Mouse (Mus musculus) T-cell, adult 2 months (primary cell): ENCODE measurements at regions not wholly inside any gene's neighbourhood (a gene's known extent, or its start where the extent isn't known, plus 50 kb on each side); places are given as distances from the start of the nearest gene placed in this dataset.

Experiments used
- DNase-seq: peaks from one replicate; pipeline ENCODE4 v3.0.0; 2022; ENCODE audit warnings: low spot score

GRCm38 (mm10) chr15:25468478-25468877 is 54.9 kb upstream of the Basp1 start:
- DNase-seq = no peak

GRCm38 (mm10) chr15:25469185-25469845 is 55.8 kb upstream of the Basp1 start:
- no peak for DNase-seq

DNA sequence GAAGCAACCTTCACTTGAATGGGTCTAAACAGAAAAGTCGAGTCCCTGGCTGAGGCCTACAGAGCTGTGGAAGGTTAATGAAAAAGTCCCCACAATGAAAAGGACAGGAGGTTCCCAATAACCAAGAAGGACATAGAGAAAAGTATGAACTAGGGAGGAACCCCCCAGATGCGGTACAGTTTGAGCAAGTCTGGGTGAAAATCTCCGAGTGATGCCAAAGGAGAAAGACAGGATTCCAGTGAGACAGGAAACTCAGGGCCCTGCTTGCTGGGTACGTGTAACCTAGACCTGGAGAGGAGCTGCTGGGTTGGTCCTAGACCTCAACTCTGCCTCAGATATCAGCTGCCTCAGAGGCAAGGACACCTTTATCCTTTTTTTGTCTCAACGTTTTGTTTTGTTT is 57.8 kb upstream of the Basp1 start:
- DNase-seq = no peak

- DNase-seq = no peak
These were observed 59.7 kb upstream of the Basp1 start for GRCm38 (mm10) chr15:25473201-25473710.

DNA sequence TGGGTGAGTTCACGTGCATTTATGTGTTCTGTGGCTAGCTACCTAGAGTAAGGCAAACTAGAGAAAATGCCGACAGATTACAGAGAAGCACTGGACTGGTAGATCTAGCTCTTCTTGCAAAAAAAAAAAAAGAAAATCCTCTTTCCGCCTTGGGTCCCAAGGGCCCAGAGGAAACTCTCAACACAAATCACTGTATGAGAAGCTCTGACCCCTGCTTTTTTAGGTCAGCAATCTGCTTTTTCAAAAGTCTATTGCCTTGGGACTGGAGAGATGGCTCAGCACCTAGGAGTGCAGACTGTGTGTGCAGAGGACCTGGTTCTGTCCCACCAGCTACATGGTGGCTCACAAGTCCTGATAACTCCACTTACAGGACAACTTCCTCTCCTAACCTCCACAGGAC is 60.5 kb upstream of the Basp1 start:
- DNase-seq = no peak

DNA sequence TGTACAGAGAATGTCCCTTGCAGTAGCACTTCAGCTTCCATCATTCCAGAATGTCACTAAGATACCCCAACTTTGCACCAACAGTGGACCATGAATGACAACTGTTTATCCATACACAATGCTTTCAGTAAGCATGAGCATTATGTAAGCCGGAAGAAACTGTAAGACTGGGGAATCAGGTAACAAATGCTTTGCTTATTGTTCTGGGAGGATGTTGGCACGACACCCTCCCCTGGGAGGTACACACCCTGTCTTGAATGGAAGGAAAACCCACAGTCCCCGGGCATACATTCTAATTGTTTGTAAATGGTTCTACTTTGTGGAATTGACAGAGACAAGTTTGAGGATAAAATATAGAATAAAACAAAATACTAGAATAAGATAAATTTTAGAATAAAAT is 69.0 kb upstream of the Basp1 start:
- DNase-seq = no peak

DNA sequence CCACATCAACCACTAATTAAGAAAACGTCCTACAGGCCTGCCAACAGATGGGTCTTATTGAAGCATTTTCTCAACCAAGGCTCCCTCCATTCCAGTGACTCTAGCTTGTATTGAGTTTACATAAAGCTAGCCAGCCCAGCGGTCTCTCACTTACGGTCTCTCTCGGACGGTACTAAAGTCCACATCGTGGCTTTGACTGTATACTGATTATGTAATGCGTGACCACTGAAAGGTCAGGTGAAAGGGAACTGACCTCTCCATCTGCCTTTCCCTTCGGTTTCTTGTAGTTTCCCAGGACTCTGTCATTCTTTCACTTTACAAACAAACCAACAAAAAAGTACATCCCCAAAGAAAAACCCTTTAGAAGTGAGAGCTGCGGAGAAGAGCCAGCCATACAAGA is 71.8 kb upstream of the Basp1 start:
- no peak for DNase-seq

DNA sequence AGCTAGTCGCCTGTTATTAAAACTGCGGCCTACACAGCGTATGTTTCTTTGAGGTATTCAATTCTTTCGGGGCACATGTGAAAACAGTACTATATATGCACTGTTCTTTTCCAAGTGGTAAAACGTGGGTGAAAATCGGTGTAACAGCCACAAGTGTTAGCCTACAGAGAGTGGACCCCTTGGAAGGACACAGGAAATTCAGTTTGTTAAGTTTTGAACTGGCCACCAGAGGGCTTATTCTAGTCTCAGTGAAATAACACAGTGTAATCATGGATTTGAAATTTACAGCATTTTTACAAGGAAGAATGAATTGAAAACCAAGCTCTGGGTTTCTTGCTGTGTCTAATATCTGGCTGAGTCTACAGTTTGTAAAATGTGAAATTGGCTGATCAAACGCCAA is 72.6 kb upstream of the Basp1 start:
- no peak for DNase-seq

- no peak for DNase-seq
These were observed 76.2 kb upstream of the Basp1 start for GRCm38 (mm10) chr15:25489804-25490203.

- DNase-seq = no peak
These were observed 78.7 kb upstream of the Basp1 start for GRCm38 (mm10) chr15:25492161-25492746.

DNA sequence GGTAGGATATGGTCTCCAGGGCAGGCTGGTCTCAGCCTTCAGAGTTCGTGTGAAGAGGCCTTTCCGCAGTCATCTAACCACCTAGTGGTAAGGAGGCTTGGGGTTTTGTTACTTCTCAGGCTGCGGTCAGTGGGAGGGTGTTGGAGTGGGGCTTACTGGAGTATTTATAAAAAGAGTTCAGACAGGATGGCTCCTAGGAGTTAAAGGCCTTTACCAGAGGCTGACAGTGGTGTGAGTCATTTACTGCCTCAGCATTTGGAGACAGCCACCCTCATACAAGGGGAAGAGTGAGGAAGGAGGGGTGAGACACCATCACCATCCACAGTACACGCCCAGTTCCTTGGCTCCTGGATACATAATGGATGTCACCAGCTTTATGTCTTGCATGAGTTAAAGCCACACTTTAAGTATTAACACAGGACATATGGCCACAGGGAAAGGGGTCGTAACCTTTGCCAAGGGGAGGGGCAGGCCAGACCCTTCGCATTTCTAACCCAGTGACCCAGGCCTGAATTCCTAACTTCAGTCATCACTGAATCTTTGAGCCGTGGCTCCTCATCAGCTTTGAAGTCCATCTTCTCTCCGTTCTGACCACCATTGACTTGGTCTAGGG is 81.2 kb upstream of the Basp1 start:
- no peak for DNase-seq

DNA sequence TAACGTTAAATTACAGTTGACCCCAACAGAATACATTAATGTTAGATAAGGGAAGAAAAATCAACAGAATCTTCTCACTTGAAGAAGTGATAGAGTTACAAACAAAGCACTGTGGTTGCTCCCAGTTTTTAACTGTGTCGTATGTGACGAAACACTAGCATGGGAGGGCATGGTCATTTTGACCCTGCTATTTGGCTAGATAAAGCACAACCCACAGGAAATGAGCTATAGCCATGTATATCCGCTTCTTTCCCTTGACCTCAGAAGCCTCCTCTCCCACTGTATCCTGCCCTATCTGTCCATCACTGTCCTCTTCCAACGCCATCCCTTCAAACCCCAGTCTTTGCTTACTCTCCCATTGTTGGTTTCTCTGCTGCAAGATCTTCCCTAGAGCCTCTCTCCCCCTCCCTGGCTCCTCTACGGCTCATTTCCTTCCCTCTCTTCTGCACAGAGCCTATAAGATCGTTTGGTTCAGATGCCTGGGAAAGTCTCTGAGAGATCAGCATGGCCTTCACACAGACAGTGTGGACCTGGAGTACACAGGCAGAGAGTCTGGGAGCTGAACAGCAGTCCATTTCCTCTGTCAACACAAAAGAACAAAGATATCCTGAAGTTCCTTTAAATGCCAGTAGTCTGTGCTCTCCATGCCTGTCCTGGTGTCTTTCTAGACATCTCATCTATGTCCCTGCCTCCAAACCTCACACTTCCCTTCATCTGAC is 82.5 kb upstream of the Basp1 start:
- no peak for DNase-seq

- DNase-seq = no peak
These were observed 84.2 kb upstream of the Basp1 start for GRCm38 (mm10) chr15:25497743-25498142.

DNA sequence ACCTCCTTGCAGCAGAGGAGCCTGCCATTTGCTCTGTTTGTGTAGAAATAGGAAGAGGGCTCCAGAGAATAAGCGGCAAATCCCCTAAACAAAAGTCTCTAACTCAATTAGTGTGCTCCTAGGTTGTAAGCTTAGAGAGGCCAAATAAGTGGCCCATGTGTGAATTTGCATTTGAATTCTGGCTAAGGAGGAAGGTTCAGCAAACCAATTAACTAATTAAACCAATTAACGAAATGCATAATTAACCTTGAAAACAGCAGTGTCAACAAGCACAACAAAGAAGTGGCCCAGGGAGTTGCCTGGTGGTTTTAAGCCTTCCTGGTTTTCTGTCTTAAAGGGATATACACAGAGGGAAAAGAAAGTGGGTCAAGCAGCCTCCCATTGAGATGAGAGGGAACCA is 84.9 kb upstream of the Basp1 start:
- DNase-seq = no peak

DNA sequence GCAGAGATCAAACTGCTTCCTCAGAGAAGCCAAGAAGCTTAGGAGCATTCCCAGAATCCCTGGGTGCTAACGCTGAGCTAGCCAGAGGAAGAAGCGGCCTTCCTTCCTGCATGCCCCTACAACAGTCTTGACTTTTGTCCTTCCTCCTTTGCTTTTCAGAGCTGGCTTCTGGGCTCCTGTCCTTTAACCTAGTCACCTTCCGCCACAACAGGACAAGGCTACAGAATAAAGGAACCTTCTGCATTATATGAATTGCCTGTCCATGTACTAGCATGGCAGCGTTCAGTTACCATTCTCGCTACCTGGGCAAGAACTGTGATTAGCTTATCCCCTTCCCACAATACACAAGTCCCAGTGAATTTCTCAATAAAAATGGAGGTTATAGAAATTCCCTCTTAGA is 88.9 kb upstream of the Basp1 start:
- DNase-seq = no peak

DNA sequence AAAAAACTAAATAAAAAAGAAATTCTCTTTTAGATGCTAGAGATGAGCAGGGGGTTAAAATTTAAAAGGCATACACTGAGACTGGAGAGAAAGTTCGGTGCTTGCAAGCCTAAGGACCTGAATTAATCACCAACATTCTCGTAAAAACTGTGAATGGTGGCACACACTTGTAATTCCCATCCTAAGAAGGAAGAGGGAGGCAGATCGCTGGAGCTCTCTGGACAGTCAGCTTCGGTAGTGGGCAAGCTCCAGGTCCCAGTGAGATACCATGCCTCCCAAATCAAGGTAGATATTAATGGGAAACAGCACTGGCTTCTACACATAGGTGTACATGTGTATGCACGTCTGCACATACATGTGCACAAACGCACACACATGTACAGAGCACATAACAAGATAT is 89.5 kb upstream of the Basp1 start:
- DNase-seq = no peak

- DNase-seq = no peak
These were observed 95.6 kb upstream of the Basp1 start for GRCm38 (mm10) chr15:25509139-25509538.

DNA sequence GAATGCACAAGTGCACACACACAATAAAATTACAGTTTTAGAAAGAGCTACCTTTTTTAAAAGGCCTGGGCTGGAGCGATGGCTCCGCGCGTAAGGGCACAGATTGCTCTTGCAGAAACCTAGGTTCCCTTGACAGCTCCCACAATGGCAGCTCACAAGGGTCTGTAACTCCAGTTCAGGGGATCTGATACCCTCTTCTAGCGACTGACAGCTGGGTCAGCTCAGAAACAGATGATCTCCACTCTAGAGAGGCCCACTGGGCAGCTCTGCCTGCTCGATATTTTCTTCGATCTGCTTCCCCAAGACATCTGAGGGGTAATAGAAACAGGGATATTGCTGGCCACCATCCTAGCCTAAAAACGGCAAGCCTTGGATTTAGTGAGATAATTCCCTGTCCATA is 96.0 kb upstream of the Basp1 start:
- DNase-seq = no peak

- DNase-seq = peak; percentile 2
These were observed 96.5 kb upstream of the Basp1 start for GRCm38 (mm10) chr15:25510060-25510492.

DNA sequence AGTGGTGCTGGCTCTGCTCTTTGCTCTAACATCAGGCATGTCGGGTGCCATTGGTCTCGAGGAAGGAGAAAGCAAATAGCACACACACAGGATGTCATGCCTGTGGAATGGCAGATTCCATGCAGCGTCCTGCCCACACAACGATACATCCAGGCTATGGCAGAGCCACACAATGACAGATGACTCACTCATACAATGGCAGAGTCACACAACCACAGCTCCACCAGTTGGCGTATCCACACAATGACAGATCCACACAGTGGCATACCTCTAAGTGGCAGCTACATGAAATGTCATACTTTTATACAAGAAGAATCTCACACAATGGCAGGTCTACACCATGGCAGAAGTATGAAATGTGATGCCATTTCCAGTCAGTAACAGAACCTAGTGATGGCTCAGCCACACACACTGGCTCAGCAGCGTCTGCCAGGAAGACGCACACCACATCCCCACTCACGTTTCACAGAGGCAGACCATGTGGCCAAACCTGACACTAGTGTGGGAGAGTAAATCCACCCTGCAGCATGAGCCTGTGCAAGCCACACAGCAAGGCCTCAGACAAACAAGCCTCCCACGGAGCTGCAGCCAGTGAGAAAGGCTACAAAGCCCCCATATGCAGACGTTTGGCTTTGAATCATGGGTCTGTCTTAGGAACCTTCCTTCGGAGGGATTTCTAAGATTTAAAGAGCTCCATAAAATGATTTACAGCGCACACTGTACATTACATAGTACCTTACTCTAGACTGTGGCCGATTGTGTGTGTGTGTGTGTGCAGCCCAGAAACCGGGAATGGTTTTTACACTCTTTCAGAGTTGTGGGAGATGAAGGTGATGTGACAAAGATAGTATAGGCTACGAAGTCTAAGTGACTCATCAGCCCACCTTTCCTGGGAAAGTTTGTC is 104.0 kb upstream of the Myo10 start:
- DNase-seq = no peak

DNA sequence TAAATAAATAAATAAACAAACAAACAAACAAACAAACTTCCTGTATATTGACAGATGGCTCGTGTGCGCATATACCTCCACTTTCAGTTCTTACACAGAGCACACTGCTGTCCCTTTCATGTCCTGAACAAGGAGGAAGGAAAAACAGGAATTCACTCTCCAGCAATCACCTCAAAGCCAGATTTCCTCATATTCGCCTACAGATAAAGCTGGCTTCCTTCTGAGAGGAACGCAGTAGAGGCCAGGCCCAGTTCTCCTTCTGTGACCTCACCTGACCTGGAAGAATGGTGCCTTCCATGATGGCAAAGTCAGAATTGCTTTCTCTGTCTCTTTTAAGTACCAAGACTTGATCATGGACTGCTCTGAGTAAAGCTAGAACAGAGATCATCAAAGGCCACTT is 98.1 kb upstream of the Myo10 start:
- no peak for DNase-seq

- no peak for DNase-seq
These were observed 97.0 kb upstream of the Myo10 start for GRCm38 (mm10) chr15:25525337-25525736.
